Mouse (Mus musculus): ENCODE results near the gene 1110017D15Rik.
A peak's percentile ranks its signal among the peaks of the same experiment; 100 is the strongest.

DNA sequence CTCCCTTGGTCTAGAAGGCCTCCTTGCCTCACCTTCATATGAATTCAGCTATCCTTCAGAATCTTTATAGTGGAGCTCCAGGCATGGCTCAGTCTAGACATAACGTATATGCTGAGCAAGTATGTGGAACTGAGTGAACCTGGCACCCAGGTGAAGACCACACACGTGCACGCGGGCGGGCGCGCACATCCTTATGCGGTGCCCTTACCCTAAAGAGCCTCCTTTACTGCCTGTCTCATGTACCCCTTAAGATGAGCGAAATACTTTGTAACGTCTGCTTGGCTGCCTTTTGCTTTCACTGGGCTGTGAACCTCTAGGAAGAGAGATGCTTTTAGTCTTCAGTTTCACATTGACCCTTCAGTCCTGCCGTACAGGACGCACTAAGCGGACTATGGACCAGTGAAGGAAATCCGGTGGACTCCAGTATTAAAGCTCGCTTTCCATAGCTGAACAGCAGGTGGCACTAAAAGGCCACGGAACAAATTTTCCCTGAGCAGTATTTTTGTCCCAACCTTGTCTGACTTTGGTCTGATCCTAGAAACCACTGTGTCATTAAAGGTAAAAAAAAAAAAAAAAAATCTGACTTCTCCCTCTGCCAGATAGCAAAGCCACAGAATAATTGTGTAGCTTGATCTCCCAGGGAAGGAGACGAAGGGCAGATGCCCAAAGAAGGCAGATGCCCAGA lies 48.6 kb downstream of the 1110017D15Rik start:
- no peak for TF ChIP-seq POLR2A (IDR thresholded peaks at IDR 0.05; ENCODE audit: borderline replicate concordance, extremely low read depth, low read depth, low read length)
- TF ChIP-seq CTCF (IDR thresholded peaks at IDR 0.05; ENCODE audit: insufficient read depth, low read length): peak; percentile 42

Measured in lung, adult 2 months (tissue).